Mouse (Mus musculus): ENCODE results near the gene Slc24a2. TPM values are rescaled to one million over a fixed set of nuclear protein-coding genes. Genes with fewer than 3 reads are reported as not detected.

Gene Slc24a2
- polyA plus RNA-seq, 1 experiment from 2014 or later = not detected

DNA sequence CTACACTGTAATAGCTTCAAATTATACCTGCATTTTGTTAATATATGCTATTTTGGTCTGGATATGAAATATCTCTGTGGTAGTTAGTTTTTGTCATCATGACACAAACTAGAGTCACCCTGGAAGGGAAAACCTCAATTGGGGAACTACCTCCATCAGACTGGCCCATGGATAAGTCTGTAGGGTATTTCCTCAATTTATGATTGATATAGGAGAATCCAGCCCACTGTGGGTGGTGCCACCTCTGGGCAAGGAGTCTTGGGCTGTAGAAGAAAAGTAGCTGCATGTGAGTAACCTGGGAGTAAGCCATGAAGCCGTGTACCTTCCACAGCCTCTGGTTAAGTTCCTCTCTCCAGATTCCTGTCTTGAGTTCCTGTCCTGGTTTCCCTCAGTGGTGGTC is 281.5 kb downstream of the Slc24a2 start:
- Histone ChIP-seq H3K27me3 (ENCODE audit: insufficient read depth, low read length) (no peaks in the 10 kb centered on the region), H3K36me3 (ENCODE audit: insufficient read depth, low read length) (no peaks in the 10 kb centered on the region), H3K4me1 (ENCODE audit: insufficient read depth, low read length) (no peaks in the 10 kb centered on the region), H3K4me2 (replicated peaks; ENCODE audit: low read depth, low read length) (no peak overlapping the region), H3K9ac (replicated peaks; ENCODE audit: low read length) (no peak overlapping the region), H3K4me3 (ENCODE audit: low read length) (no peak overlapping the region), H3K9me3 (ENCODE audit: low read length) (no peaks in the 10 kb centered on the region), H3K27ac (ENCODE audit: low read length) (no peak overlapping the region)
- 86% methylated on average over 1 of the region's 1 CpGs for WGBS
- no peak for ATAC-seq (ENCODE audit: low FRiP score, low TSS enrichment)

DNA sequence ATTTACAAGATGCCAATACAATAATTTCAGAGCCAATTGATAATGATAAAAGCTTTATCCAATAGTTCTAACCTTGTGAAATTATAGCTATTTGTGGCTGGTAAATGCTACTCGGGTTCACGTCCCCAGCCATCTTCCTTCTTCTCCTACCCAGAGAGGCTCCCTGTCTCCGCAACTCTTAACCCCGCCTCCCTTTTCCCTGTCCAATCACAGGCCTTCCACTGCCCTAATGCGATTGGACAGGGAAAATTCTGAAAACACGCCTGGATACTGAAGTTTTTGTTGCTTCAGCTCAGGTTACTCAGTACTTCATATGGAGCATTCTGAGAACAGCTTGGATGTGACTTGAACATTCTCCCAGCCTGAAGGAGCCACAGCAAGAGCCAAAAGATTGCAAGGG is 287.0 kb downstream of the Slc24a2 start:
- no peaks in the 10 kb centered on the region for H3K9me3 ChIP-seq (ENCODE audit: low read length)
- H3K4me2 ChIP-seq (replicated peaks; ENCODE audit: low read depth, low read length) = no peak overlapping the region
- H3K27me3 ChIP-seq (ENCODE audit: insufficient read depth, low read length) = no peaks in the 10 kb centered on the region
- H3K27ac ChIP-seq (ENCODE audit: low read length) = no peak overlapping the region
- H3K9ac ChIP-seq (replicated peaks; ENCODE audit: low read length) = no peak overlapping the region
- H3K4me1 ChIP-seq (ENCODE audit: insufficient read depth, low read length) = peaks cover 7% of the 10 kb centered on the region; the same call in 1 of the 2 replicates
- H3K36me3 ChIP-seq (ENCODE audit: insufficient read depth, low read length) = no peaks in the 10 kb centered on the region
- ATAC-seq (ENCODE audit: low FRiP score, low TSS enrichment) = no peak; the same call in 1 of the 2 replicates
- 53% methylated on average over 6 of the region's 6 CpGs for WGBS
- H3K4me3 ChIP-seq (ENCODE audit: low read length) = no peak overlapping the region

DNA sequence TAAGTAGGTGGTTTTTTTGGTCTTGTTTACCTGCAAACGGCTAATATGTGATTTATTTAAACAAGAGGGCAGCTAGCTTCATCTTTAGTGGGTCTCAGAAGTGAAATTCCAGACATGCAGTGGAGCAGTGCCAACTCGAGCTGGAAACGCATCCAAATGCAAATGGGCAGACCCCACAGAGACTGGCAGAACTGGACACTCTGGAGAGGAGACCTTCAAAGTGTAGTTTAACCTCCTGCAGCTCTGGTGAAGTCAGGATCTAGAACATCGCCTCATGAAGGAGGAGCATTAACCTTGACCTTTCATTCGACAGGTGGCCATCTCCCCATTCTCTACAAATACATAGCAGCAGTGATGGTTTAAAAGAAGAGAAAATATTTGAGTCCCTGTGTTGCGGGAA is 287.6 kb downstream of the Slc24a2 start:
- peaks cover 7% of the 10 kb centered on the region; the same call in 1 of the 2 replicates for H3K4me1 ChIP-seq (ENCODE audit: insufficient read depth, low read length)
- no peaks in the 10 kb centered on the region for H3K36me3 ChIP-seq (ENCODE audit: insufficient read depth, low read length)
- peak; percentile 62 for ATAC-seq (ENCODE audit: low FRiP score, low TSS enrichment)
- H3K27me3 ChIP-seq (ENCODE audit: insufficient read depth, low read length) = no peaks in the 10 kb centered on the region
- H3K4me2 ChIP-seq (replicated peaks; ENCODE audit: low read depth, low read length) = no peak overlapping the region
- no peak overlapping the region for H3K9ac ChIP-seq (replicated peaks; ENCODE audit: low read length)
- peak overlapping the region; percentile 71; the same call in 1 of the 2 replicates for H3K27ac ChIP-seq (ENCODE audit: low read length)
- 61% methylated on average over 6 of the region's 6 CpGs for WGBS
- H3K4me3 ChIP-seq (ENCODE audit: low read length) = no peak overlapping the region
- no peaks in the 10 kb centered on the region for H3K9me3 ChIP-seq (ENCODE audit: low read length)

DNA sequence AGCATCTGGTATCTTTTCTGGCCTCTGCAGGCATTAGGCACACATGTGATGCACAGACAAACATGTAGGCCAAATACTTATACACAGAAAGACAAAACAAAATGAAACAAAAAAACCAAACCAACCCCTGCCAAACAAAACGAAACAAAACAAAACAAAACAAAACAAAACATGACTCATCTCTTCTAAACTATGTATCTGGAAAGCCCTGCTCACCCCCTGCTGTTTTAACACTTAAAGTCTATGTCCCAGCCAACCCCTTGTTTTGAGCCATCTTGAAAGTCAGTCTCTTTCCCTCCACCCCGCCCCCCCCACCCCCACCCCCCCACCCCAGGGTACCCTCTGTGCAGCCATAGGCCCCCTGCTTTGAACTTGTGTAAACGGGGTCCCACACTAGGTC is 293.6 kb downstream of the Slc24a2 start:
- no peak overlapping the region for H3K27ac ChIP-seq (ENCODE audit: low read length)
- H3K9me3 ChIP-seq (ENCODE audit: low read length) = no peaks in the 10 kb centered on the region
- no peak overlapping the region for H3K4me2 ChIP-seq (replicated peaks; ENCODE audit: low read depth, low read length)
- no peak overlapping the region for H3K4me3 ChIP-seq (ENCODE audit: low read length)
- 64% methylated on average over 3 of the region's 3 CpGs for WGBS
- H3K36me3 ChIP-seq (ENCODE audit: insufficient read depth, low read length) = peaks cover 8% of the 10 kb centered on the region
- H3K27me3 ChIP-seq (ENCODE audit: insufficient read depth, low read length) = no peaks in the 10 kb centered on the region
- no peaks in the 10 kb centered on the region; the same call in 1 of the 2 replicates for H3K4me1 ChIP-seq (ENCODE audit: insufficient read depth, low read length)
- H3K9ac ChIP-seq (replicated peaks; ENCODE audit: low read length) = no peak overlapping the region
- ATAC-seq (ENCODE audit: low FRiP score, low TSS enrichment) = no peak

DNA sequence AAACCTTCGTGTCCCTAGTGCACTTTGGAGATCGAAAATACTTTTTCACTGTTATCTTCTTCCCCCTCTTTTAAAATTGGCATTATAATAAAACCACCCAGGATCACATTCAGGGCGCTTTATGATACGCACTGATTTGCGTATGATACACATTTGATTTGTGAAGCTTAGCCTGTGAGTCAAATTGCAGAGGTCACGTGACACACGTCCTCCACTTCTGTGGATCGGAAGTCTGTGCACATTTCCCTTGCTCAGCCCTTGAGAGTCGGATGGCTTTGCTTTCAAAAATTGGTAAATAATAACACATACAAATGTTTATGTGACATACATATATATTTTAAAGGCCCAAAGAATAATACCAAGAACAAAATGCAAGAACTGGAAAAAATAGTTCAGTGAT is 294.1 kb downstream of the Slc24a2 start:
- Histone ChIP-seq H3K4me3 (ENCODE audit: low read length) (no peak overlapping the region), H3K36me3 (ENCODE audit: insufficient read depth, low read length) (peaks cover 8% of the 10 kb centered on the region), H3K27me3 (ENCODE audit: insufficient read depth, low read length) (no peaks in the 10 kb centered on the region), H3K4me1 (ENCODE audit: insufficient read depth, low read length) (no peaks in the 10 kb centered on the region; the same call in 1 of the 2 replicates), H3K4me2 (replicated peaks; ENCODE audit: low read depth, low read length) (no peak overlapping the region), H3K9me3 (ENCODE audit: low read length) (no peaks in the 10 kb centered on the region), H3K9ac (replicated peaks; ENCODE audit: low read length) (no peak overlapping the region), H3K27ac (ENCODE audit: low read length) (no peak overlapping the region)
- ATAC-seq (ENCODE audit: low FRiP score, low TSS enrichment) = no peak
- WGBS = 94% methylated on average over 9 of the region's 9 CpGs
